Mouse (Mus musculus): ENCODE results near the gene Slc12a7. TPM values are rescaled to one million over a fixed set of nuclear protein-coding genes. Genes with fewer than 3 reads are reported as not detected.

Gene Slc12a7
- polyA plus RNA-seq (2016; fragmentation: Nextera tagmentation; extraction: Ambion mirVana): 40.6 and 48.9 TPM in 2 replicates

DNA sequence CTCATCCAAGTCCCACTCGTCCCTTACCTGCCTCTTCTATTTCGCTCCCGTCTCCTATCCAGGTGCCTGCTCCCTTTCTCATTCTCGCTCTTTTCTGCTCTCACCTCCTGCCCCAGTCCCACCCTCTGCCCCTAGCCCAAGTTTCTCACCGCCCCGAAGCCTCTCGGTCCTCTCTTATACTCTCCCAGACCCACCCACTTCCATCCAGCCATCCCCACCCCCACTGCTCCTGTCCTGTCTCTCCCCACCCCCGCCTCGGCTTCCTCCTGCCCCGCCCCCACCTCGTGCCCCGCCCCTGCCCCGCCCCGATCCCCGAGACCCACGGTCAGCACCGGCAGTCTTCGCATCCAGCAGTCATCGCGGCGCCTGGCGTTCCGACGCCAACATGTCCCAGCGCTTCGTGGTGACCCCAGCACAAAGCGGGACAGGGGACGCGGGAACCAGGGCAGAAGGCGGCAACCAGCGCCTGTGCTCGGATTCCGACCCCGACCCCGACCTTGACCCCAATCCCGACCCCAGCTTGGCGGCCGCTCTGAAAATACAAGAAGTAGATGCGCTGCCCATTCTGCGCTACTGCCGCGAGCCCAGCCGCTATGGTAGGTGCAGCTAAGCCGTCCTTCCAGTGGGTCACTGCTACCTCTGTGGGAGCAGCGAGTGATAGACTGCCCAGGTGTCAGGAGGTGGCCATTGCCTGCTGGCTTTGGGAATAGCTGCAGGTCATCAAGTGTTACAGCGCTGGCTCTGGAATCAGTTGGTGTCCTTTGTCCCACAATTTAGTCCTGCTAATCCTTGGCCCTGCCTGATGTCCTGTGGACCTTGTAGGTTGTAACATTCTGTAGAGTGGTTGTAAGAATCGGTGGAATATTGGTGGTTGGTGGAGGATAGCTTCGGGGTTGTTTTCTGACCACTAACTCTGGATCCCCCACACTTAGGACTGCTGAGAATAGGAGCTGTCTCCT, at the start of gene Slc12a7:
TSS of gene Slc12a7 (plus strand) at position 353 of the 959 bp plus-strand sequence.
- H3K9ac ChIP-seq: peak within 1 kb of the TSS; percentile 44; the same call in 1 of the 2 replicates
- no peaks in the 10 kb centered on the region for H3K9me3 ChIP-seq
- WGBS: 3% methylated on average over 48 of the region's 48 CpGs
- no peak within 1 kb of the TSS for H3K27ac ChIP-seq
- H3K27me3 ChIP-seq: peaks cover 38% of the 10 kb centered on the region
- ATAC-seq (ENCODE audit: low FRiP score): peak; percentile 68
- peak within 1 kb of the TSS; percentile 40 for H3K4me3 ChIP-seq (replicated peaks)
- peak within 1 kb of the TSS; percentile 72 for H3K4me2 ChIP-seq
- peaks cover 10% of the 10 kb centered on the region for H3K4me1 ChIP-seq
- H3K36me3 ChIP-seq (replicated peaks): no peaks in the 10 kb centered on the region

DNA sequence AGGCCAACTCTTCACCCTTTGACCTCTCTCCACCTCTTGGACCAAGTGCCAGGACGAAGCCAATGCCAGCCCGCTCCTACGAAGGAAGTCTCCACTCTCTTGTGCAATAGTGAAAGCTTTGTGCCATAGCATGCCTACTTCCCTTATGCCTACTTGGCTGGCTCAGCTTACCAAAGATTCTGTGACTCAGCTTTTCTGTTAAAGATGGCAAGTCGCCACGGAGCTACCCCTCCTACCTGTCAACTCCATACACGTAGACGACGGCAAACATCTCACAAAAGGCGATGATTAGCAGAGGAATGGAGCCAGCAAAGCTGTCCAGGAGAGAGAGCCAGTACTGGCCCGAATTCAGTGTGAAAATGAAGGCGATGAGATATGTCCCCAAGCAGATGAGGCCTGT, 49.2 kb upstream of the Slc12a7 start:
- 89% methylated on average over 11 of the region's 11 CpGs for WGBS
- Histone ChIP-seq H3K4me1 (no peaks in the 10 kb centered on the region), H3K9ac (no peak overlapping the region), H3K27ac (no peak overlapping the region), H3K9me3 (no peaks in the 10 kb centered on the region), H3K4me3 (replicated peaks) (no peak overlapping the region), H3K36me3 (replicated peaks) (no peaks in the 10 kb centered on the region), H3K27me3 (no peaks in the 10 kb centered on the region), H3K4me2 (no peak overlapping the region)
- no peak for ATAC-seq (ENCODE audit: low FRiP score)

DNA sequence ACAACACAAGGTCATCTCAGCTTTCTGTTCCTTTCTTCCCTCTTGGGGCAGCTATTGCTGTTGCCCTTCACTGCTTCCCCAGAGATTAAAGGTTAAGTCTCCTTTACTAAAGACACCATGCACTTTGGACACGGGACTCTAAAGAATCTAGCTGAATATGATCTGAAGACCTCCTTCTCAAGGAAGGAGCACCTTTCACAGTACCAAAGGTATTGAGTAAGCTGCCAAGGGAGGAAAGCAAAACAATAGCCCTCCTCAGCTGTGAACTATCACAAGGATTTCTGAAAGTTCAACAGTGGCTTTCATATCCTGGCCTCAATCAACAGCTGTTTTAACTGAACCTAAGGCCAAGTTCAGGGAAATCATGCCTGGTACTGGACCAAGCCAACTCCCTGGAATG, 48.5 kb upstream of the Slc12a7 start:
- no peak for ATAC-seq (ENCODE audit: low FRiP score)
- no peaks in the 10 kb centered on the region for H3K36me3 ChIP-seq (replicated peaks)
- 78% methylated on average over 1 of the region's 1 CpGs for WGBS

DNA sequence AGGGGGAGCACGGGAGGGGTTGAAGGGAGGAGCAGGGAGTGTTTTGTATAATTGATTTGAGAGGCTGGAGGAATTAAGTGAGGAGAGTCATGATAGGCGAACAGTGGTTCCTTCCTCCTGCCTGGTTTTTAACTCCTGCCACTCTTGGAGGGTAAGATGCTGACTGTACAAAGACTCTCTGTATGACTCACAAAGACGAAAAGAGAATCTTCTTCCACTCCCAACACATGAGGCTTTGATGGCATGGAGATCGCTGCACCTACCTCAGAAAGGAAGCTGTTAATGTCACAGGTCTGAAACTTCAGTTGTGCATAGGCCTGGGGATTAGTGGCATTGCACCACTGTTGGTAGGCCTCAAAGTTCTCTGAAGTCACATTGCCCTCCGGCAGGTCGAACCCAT, 47.4 kb upstream of the Slc12a7 start:
- ATAC-seq (ENCODE audit: low FRiP score): no peak
- Histone ChIP-seq H3K4me1 (no peaks in the 10 kb centered on the region), H3K9ac (no peak overlapping the region), H3K36me3 (replicated peaks) (no peaks in the 10 kb centered on the region), H3K4me2 (no peak overlapping the region), H3K27ac (no peak overlapping the region), H3K27me3 (no peaks in the 10 kb centered on the region), H3K4me3 (replicated peaks) (no peak overlapping the region), H3K9me3 (no peaks in the 10 kb centered on the region)
- WGBS: 84% methylated on average over 6 of the region's 6 CpGs

More for the DNA sequence above, 48.5 kb upstream of the Slc12a7 start:
- Histone ChIP-seq H3K9ac (no peak overlapping the region), H3K27me3 (no peaks in the 10 kb centered on the region), H3K9me3 (no peaks in the 10 kb centered on the region), H3K27ac (no peak overlapping the region), H3K4me3 (replicated peaks) (no peak overlapping the region), H3K4me2 (no peak overlapping the region), H3K4me1 (no peaks in the 10 kb centered on the region)

DNA sequence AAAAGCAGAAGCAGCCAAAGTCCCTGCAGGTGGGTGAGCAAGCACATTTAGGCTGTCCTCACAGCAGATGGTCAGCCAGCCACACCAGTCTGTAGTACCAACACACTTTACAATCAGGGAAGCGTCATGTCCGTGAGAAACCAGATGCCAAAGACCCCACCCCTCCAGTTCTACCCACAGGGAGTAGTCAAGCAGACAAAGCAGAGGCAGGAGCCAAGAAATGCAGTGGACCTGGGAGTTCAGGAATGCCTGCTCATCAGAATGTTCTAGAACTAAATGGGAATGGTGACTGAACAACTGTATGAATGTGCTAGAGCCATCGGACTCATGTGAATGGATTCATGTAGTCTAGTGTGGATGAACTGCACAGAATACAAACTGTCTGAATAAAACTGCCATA, 45.3 kb upstream of the Slc12a7 start:
- Histone ChIP-seq H3K4me2 (no peak overlapping the region), H3K9ac (no peak overlapping the region), H3K36me3 (replicated peaks) (no peaks in the 10 kb centered on the region), H3K9me3 (no peaks in the 10 kb centered on the region), H3K27me3 (no peaks in the 10 kb centered on the region), H3K27ac (no peak overlapping the region), H3K4me3 (replicated peaks) (no peak overlapping the region), H3K4me1 (no peaks in the 10 kb centered on the region)
- 80% methylated on average over 3 of the region's 3 CpGs for WGBS
- ATAC-seq (ENCODE audit: low FRiP score): no peak

DNA sequence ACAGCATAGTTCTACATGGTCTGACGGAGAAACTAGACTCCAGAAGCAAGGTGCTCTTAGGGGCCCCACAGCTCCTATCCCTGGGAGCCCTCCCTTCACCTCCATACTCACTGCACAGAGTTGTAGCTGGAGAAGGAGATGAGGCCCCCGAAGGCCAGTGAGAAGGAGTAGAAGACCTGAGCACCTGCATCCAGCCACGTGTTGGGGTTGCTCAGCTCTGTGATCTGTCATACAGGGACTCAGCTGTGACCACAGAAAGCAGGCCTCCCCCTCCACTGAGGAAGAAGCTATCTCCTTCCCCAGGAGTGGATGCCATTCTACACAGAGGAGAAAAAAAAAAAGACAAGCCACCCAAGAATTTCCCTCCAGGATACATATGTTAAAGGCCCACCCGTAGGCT, 44.0 kb upstream of the Slc12a7 start:
- 75% methylated on average over 4 of the region's 4 CpGs for whole genome bisulfite sequencing
- Histone ChIP-seq H3K4me2 (no peak overlapping the region), H3K36me3 (replicated peaks) (no peaks in the 10 kb centered on the region), H3K27ac (no peak overlapping the region), H3K4me3 (replicated peaks) (no peak overlapping the region), H3K9me3 (no peaks in the 10 kb centered on the region), H3K9ac (no peak overlapping the region), H3K4me1 (no peaks in the 10 kb centered on the region), H3K27me3 (no peaks in the 10 kb centered on the region)
- no peak for ATAC-seq (ENCODE audit: low FRiP score)

DNA sequence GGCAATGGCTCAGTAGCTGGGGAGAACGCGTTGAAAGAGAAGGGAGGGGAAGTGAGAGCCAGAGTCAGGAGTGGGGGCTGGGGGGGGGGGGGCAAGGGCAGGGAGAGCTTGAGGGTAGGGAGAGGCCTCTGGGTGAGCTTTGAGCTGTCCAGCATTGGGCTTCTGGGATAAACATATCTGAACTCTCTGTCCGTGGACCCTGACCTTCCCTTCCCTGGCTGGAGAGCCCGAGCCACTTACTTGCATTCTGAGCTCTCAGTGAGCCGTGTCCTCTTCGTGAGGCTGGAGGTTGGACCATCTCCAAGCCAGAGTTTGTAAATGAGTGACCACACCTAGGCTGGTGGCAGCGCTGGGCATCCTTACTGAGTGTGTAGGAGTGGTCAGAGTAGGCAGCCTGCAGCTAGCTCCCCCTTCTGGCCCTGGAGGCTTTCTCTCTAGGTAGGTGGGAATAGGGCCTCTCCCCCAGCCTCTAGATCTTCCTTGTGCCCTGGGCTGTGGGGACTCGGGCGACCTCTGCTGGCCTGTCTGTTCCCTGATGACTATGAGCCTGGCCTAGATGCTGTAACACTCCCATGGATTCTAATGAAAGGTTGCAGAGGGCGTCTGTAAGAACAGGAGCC, 40.5 kb upstream of the Slc12a7 start:
- 29% methylated on average over 10 of the region's 10 CpGs for WGBS
- peak; percentile 67; the same call in 1 of the 2 replicates for ATAC-seq (ENCODE audit: low FRiP score)
- Histone ChIP-seq H3K9me3 (no peaks in the 10 kb centered on the region), H3K36me3 (replicated peaks) (no peaks in the 10 kb centered on the region), H3K27me3 (no peaks in the 10 kb centered on the region), H3K4me3 (replicated peaks) (no peak overlapping the region), H3K27ac (no peak overlapping the region), H3K4me1 (no peaks in the 10 kb centered on the region), H3K9ac (no peak overlapping the region), H3K4me2 (no peak overlapping the region)

DNA sequence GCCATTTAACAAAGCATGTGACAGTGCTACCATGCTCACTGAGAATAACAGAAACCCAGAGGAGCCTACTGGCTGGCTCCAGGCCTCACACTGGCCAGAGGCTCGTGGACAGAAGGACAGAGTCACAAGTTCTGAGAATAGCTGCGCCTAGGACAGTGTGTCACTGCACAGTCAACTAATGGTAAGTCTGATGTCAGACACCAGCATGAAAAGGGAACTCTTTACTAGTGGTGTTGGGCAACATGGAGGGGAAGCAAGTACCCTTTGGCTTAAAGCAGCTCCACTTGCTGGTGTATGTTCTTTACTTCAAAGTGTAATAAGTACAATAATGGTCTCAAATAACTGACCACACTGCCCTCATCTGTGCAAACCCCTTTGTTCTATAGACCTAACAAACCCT, 39.6 kb upstream of the Slc12a7 start:
- Histone ChIP-seq H3K36me3 (replicated peaks) (no peaks in the 10 kb centered on the region), H3K4me3 (replicated peaks) (no peak overlapping the region), H3K9ac (no peak overlapping the region), H3K4me2 (no peak overlapping the region), H3K9me3 (no peaks in the 10 kb centered on the region), H3K27me3 (no peaks in the 10 kb centered on the region), H3K27ac (no peak overlapping the region), H3K4me1 (no peaks in the 10 kb centered on the region)
- ATAC-seq (ENCODE audit: low FRiP score): no peak
- WGBS: 74% methylated on average over 2 of the region's 2 CpGs

DNA sequence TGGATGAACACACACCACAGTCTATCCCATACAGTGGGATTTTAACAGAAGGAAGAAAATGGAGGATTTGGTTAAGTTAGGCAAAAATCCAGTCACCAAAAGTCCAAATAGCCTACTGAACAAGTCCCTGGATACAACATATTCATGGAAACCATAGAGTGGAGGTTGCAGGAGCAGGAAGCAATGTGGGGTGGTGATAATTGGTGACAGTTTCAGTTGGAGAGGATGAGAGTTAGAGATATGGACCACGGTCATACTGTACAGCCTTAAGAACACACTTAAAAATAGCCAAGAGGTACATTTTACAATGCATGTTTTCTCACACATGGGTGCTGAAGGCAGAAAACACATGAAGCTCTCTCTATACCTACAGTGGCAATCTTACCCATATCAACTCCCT, 37.9 kb upstream of the Slc12a7 start:
- Histone ChIP-seq H3K36me3 (replicated peaks) (no peaks in the 10 kb centered on the region), H3K27me3 (no peaks in the 10 kb centered on the region), H3K4me2 (no peak overlapping the region), H3K9me3 (no peaks in the 10 kb centered on the region), H3K9ac (no peak overlapping the region), H3K4me3 (replicated peaks) (no peak overlapping the region), H3K27ac (no peak overlapping the region), H3K4me1 (no peaks in the 10 kb centered on the region)
- ATAC-seq (ENCODE audit: low FRiP score): no peak
- 100% methylated on average over 1 of the region's 1 CpGs for WGBS

DNA sequence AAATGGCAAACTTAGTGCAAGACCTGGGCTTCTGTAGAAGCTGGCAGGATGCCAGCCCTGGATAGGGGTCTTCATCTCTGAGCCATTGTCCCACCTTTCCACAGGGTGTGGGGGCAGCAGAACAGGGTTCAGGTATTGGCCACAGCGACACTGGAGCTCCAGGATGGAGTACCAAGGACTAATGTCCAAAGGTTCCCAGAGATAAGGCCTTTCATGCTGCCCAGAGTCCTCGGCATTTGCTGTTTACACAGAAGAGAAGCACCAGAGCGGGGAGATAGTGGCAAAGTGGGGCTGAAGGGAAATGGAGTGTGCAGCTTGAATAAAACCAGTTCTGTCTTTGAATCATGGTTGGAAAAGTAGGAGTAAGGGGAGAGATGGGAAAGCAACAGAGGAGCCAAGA, 36.4 kb upstream of the Slc12a7 start:
- Histone ChIP-seq H3K27ac (no peak overlapping the region), H3K9me3 (no peaks in the 10 kb centered on the region), H3K4me3 (replicated peaks) (no peak overlapping the region), H3K4me1 (no peaks in the 10 kb centered on the region), H3K4me2 (no peak overlapping the region), H3K9ac (no peak overlapping the region), H3K36me3 (replicated peaks) (no peaks in the 10 kb centered on the region), H3K27me3 (no peaks in the 10 kb centered on the region)
- no peak for ATAC-seq (ENCODE audit: low FRiP score)
- WGBS: 81% methylated on average over 3 of the region's 3 CpGs

DNA sequence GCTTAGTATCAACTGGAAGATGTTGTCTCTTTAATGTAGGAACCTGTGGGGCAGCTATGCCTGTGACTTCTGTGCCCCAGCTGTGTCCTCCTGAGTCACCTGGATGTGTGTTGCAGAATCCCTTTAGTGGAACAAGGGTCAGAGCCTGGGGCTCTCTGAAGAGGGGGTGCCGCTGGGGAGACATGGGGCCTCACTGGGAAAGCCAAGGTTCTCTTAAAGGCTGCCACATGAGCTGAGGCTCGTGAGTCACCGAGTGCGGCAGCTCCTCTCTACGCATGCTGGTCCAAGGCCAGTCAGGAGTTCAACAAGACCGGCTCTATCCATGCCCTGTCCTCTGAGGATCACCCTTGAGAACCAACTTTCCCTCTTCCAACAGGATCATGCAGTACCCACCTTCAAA, 33.2 kb upstream of the Slc12a7 start:
- Histone ChIP-seq H3K9me3 (no peaks in the 10 kb centered on the region), H3K4me3 (replicated peaks) (no peak overlapping the region), H3K27ac (no peak overlapping the region), H3K36me3 (replicated peaks) (no peaks in the 10 kb centered on the region), H3K9ac (no peak overlapping the region), H3K4me1 (no peaks in the 10 kb centered on the region), H3K27me3 (no peaks in the 10 kb centered on the region), H3K4me2 (no peak overlapping the region)
- no peak for ATAC-seq (ENCODE audit: low FRiP score)
- WGBS: 97% methylated on average over 6 of the region's 6 CpGs

DNA sequence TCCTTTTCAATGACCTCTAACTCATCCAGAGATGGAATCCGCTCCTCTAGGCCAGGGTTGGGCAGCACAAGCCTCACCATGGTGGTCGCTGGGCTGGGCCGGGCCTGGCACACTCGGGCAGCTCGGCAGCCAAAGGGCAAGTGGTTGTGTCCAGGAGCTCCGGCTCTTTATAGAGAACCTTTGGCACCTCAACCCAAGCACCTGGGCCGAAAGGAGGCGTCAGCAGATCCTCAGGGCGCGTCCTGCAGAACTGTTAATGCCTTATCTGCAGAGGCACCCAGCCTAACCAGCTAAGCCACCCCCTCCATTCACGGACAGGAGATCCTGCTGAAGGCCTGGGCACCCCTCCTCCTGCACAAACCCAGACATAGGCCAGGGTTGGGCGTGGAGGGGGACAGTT, 32.3 kb upstream of the Slc12a7 start:
- Histone ChIP-seq H3K4me2 (no peak overlapping the region), H3K9me3 (no peaks in the 10 kb centered on the region), H3K9ac (no peak overlapping the region), H3K27ac (no peak overlapping the region), H3K4me3 (replicated peaks) (no peak overlapping the region), H3K36me3 (replicated peaks) (no peaks in the 10 kb centered on the region), H3K27me3 (no peaks in the 10 kb centered on the region), H3K4me1 (no peaks in the 10 kb centered on the region)
- no peak for ATAC-seq (ENCODE audit: low FRiP score)
- 95% methylated on average over 12 of the region's 12 CpGs for WGBS
